Mouse (Mus musculus): ENCODE measurements around the gene Oscp1. TPM values are rescaled to one million over a fixed set of nuclear protein-coding genes. Genes with fewer than 3 reads are reported as not detected.

Gene Oscp1
- total and polyA plus RNA-seq, 3 experiments: 3.9 to 6.7 (median 5.0) TPM

- no peak for TF ChIP-seq NRF1 (IDR thresholded peaks at IDR 0.05; ENCODE audit: low read depth, low read length)
- TF ChIP-seq GABPA (IDR thresholded peaks at IDR 0.05; ENCODE audit: insufficient replicate concordance, low read depth, low read length): no peak
- TF ChIP-seq USF2 (conservative IDR thresholded peaks at IDR 0.05; ENCODE audit: low read depth, low read length): no peak
- TF ChIP-seq SMC3 (IDR thresholded peaks at IDR 0.05; ENCODE audit: low read depth, low read length): no peak
- TF ChIP-seq CHD1 (IDR thresholded peaks at IDR 0.05; ENCODE audit: low read depth, low read length): no peak
- TF ChIP-seq IRF4 (IDR thresholded peaks at IDR 0.05; ENCODE audit: low read depth, low read length): 0 out of 2 replicates have a peak, but pooled peaks have one; percentile 16
- no peak for TF ChIP-seq ZMIZ1 (IDR thresholded peaks at IDR 0.05; ENCODE audit: low read depth, low read length)
- TF ChIP-seq E2F4 (IDR thresholded peaks at IDR 0.05; ENCODE audit: insufficient replicate concordance, low read depth, low read length): no peak
- no peak for TF ChIP-seq NELFE (IDR thresholded peaks at IDR 0.05; ENCODE audit: low read depth, low read length)
- no peak for TF ChIP-seq HCFC1 (IDR thresholded peaks at IDR 0.05; ENCODE audit: low read depth, low read length)
- TF ChIP-seq BHLHE40 (IDR thresholded peaks at IDR 0.05; ENCODE audit: low read depth, low read length): no peak
- TF ChIP-seq KAT2A (IDR thresholded peaks at IDR 0.05; ENCODE audit: insufficient replicate concordance, low read length): no peak
- no peak for TF ChIP-seq EP300 (IDR thresholded peaks at IDR 0.05; ENCODE audit: low read length)
- no peak for TF ChIP-seq ZNF384 (IDR thresholded peaks at IDR 0.05; ENCODE audit: low read depth, low read length)
- no peak for TF ChIP-seq CTCF (conservative IDR thresholded peaks at IDR 0.05 in 1 of 2, IDR thresholded peaks at IDR 0.05 in 1 of 2; ENCODE audit: low read depth in 2 of 2, low read length in 2 of 2)
Observed at GRCm38 (mm10) chr4:126105131-126105783, 46.9 kb downstream of the Oscp1 start (continued).

- no peaks in the 10 kb centered on the region for H3K9me3 ChIP-seq (replicated peaks; ENCODE audit: low read length)
- dilution Hi-C loops (cut with MboI; ENCODE audit: extremely low pct_ligation_motif_present, extremely low pct_unique_long_range_greater_than_20kb, low sequenced_read_pairs): no loop called here
- H3K9ac ChIP-seq (ENCODE audit: insufficient read depth, low read depth): no peak overlapping the region
- no peak overlapping the region for H3K27ac ChIP-seq (ENCODE audit: insufficient read depth, low read depth)
- H3K4me1 ChIP-seq (ENCODE audit: control insufficient read depth in 1 of 2, insufficient read depth in 2 of 2): peaks cover 27 to 80% of the 10 kb centered on the region in 2 experiments
- no peak for TF ChIP-seq SMC3 (IDR thresholded peaks at IDR 0.05; ENCODE audit: low read depth, low read length)
- TF ChIP-seq MAZ (IDR thresholded peaks at IDR 0.05; ENCODE audit: low read depth, low read length): no peak
- TF ChIP-seq MAFK (IDR thresholded peaks at IDR 0.05; ENCODE audit: insufficient replicate concordance, low read length): no peak
- TF ChIP-seq MXI1 (IDR thresholded peaks at IDR 0.05; ENCODE audit: low read depth, low read length): no peak
- no peak for TF ChIP-seq RAD21 (IDR thresholded peaks at IDR 0.05; ENCODE audit: low read depth, low read length)
- TF ChIP-seq USF1 (IDR thresholded peaks at IDR 0.05; ENCODE audit: low read depth, low read length): no peak
- no peak for TF ChIP-seq NELFE (IDR thresholded peaks at IDR 0.05; ENCODE audit: low read depth, low read length)
- no peak for TF ChIP-seq UBTF (IDR thresholded peaks at IDR 0.05; ENCODE audit: low read depth, low read length)
- TF ChIP-seq MYC (IDR thresholded peaks at IDR 0.05; ENCODE audit: low read depth, low read length): no peak
- no peak for TF ChIP-seq PAX5 (IDR thresholded peaks at IDR 0.05; ENCODE audit: low read length)
- TF ChIP-seq IRF4 (IDR thresholded peaks at IDR 0.05; ENCODE audit: low read depth, low read length): no peak
- no peak overlapping the region for H3K4me3 ChIP-seq (replicated peaks in 1 of 3; ENCODE audit: low read depth in 2 of 3, low read length in 2 of 3, poor library complexity in 1 of 3)
- in situ Hi-C loops (cut with MboI; ENCODE audit: low pct_ligation_motif_present, low pct_unique_long_range_greater_than_20kb, low sequenced_read_pairs): no loop called here
- peaks cover 0 to 29% of the 10 kb centered on the region in 2 experiments for H3K36me3 ChIP-seq (replicated peaks in 1 of 2; ENCODE audit: control insufficient read depth in 1 of 2, insufficient read depth in 1 of 2, low read length in 1 of 2)
- H3K4me2 ChIP-seq (ENCODE audit: insufficient read depth, low read depth, poor library complexity, severe bottlenecking): no peak overlapping the region
- DNase-seq (ENCODE audit: extremely low read depth): no peak
- peaks cover 64% of the 10 kb centered on the region for H3K79me2 ChIP-seq (replicated peaks; ENCODE audit: control insufficient read depth, extremely low read depth, insufficient read depth, poor library complexity, severe bottlenecking)
- H3K27me3 ChIP-seq (replicated peaks): no peaks in the 10 kb centered on the region
Observed at GRCm38 (mm10) chr4:126108061-126108740, 49.8 kb downstream of the Oscp1 start.
